Mouse (Mus musculus): ENCODE data around the gene Cdc27.

DNA sequence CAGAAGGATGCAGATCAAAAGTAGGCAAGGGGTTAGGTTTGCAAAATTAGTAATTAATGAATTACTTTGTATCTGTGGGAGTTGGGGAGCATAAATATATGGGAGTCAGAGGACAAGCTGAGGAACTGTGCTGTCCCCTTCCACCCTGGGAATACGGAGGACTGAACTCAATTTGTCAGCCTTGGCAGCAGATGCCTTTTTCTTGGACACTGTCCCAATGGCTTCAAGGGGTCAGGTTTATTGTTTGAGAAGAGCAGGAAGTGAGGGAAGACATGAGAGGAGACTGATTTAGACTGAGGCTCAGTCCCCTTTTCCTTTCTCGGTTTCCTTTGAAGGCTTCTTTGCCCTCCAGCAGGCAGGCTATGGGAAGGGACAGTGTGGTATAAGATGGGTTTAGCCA is 22.1 kb upstream of the Cdc27 start:
- TF ChIP-seq CTCF (IDR thresholded peaks at IDR 0.05) (no peak), EP300 (IDR thresholded peaks at IDR 0.05) (no peak)

Measured in lung, postnatal 0 days (tissue).